Mouse (Mus musculus) myocyte (in vitro differentiated cells): ENCODE results near the gene Xxylt1.

ENCODE experiments used
- CEBPB ChIP-seq: IDR thresholded peaks from 2 replicates; pipeline ENCODE4 v1.6.1; 2011; ENCODE audit warnings: mild to moderate bottlenecking, moderate library complexity; ENCODE audit not compliant: poor library complexity, insufficient read depth, severe bottlenecking
- E2F4 ChIP-seq: IDR thresholded peaks from one replicate; pipeline ENCODE4 v1.6.1; 2011; ENCODE audit warnings: mild to moderate bottlenecking, control low read depth, moderate library complexity; ENCODE audit not compliant: insufficient read depth
- MAX ChIP-seq: IDR thresholded peaks from one replicate; pipeline ENCODE4 v1.6.1; 2011; ENCODE audit warnings: low read depth, mild to moderate bottlenecking, control low read depth
- MYOD1 ChIP-seq, 3 experiments: IDR thresholded peaks; one replicate each; pipeline ENCODE4 v1.6.1; 2011; ENCODE audit warnings: control low read depth in 2 of 3, low read depth in 2 of 3, mild to moderate bottlenecking in 2 of 3, moderate library complexity in 1 of 3; ENCODE audit not compliant: insufficient read length in 2 of 3, control insufficient read depth in 1 of 3
- MYOG ChIP-seq, 3 experiments: IDR thresholded peaks; one replicate each; pipeline ENCODE4 v1.6.1; 2011; ENCODE audit warnings: control low read depth in 2 of 3, low read depth in 2 of 3, mild to moderate bottlenecking in 2 of 3; ENCODE audit not compliant: insufficient read length in 2 of 3, control insufficient read depth in 1 of 3, insufficient read depth in 1 of 3
- POLR2A ChIP-seq: IDR thresholded peaks from one replicate; pipeline ENCODE4 v1.6.1; 2011; ENCODE audit warnings: low read depth, mild to moderate bottlenecking, control low read depth, moderate library complexity; ENCODE audit not compliant: insufficient read length
- POLR2AphosphoS2 ChIP-seq: IDR thresholded peaks from one replicate; pipeline ENCODE4 v1.6.1; 2011; ENCODE audit warnings: low read depth, control low read depth; ENCODE audit not compliant: insufficient read length
- SRF ChIP-seq: IDR thresholded peaks from one replicate; pipeline ENCODE4 v1.6.1; 2011; ENCODE audit warnings: low read depth; ENCODE audit not compliant: control insufficient read depth, insufficient read length
- TCF12 ChIP-seq: IDR thresholded peaks from one replicate; pipeline ENCODE4 v1.6.1; 2011; ENCODE audit warnings: mild to moderate bottlenecking, control low read depth; ENCODE audit not compliant: poor library complexity, insufficient read depth, severe bottlenecking
- TCF3 ChIP-seq: IDR thresholded peaks from one replicate; pipeline ENCODE4 v1.6.1; 2011; ENCODE audit warnings: low read depth, control low read depth; ENCODE audit not compliant: insufficient read length
- USF1 ChIP-seq: IDR thresholded peaks from one replicate; pipeline ENCODE4 v1.6.1; 2011; ENCODE audit warnings: low read depth, mild to moderate bottlenecking, control low read depth, moderate library complexity

- TF ChIP-seq POLR2A: no peak
- TF ChIP-seq MYOD1 (IDR thresholded peaks at IDR 0.05; ENCODE audit: control insufficient read depth in 1 of 3, insufficient read length in 2 of 3, low read depth in 2 of 3): no peak
- TF ChIP-seq MAX: no peak
- no peak for TF ChIP-seq CEBPB
- no peak for TF ChIP-seq MYOG (IDR thresholded peaks at IDR 0.05; ENCODE audit: control insufficient read depth in 1 of 3, insufficient read depth in 1 of 3, insufficient read length in 2 of 3, low read depth in 2 of 3)
- no peak for TF ChIP-seq E2F4
- no peak for TF ChIP-seq USF1
- TF ChIP-seq TCF12: no peak
- no peak for TF ChIP-seq POLR2AphosphoS2
- no peak for TF ChIP-seq TCF3
- TF ChIP-seq SRF: no peak
Measured at GRCm38 (mm10) chr16:30998711-30999110, 82.5 kb downstream of the Xxylt1 start.
